Mouse (Mus musculus) forebrain, embryonic 11.5 days (tissue): ENCODE results near the gene Clic1. TPM values are rescaled to one million over a fixed set of nuclear protein-coding genes. Genes with fewer than 3 reads are reported as not detected.

ENCODE experiments used
- ATAC-seq: fragments of 200-750 bp; cut with Nextera tagmentation; replicated peaks from 2 replicates; pipeline ENCODE4 v1.8.0; 2017; ENCODE audit warnings: moderate TSS enrichment; ENCODE audit not compliant: low FRiP score
- DNase-seq: peaks from one replicate; pipeline ENCODE4 v3.0.0-alpha.2; 2017; ENCODE audit warnings: low spot score
- H3K27ac ChIP-seq: fragments of 300-500 bp; sonication (generic); 2 replicates; pipeline ENCODE4 v1.5.1; 2014; ENCODE audit warnings: low read depth, low read length
- H3K27me3 ChIP-seq: fragments of 300-500 bp; sonication (generic); 2 replicates; pipeline ENCODE4 v1.6.1; 2014; ENCODE audit warnings: mild to moderate bottlenecking, low read length, mixed read lengths; ENCODE audit not compliant: control insufficient read depth, insufficient read depth
- H3K36me3 ChIP-seq: fragments of 300-500 bp; sonication (generic); 2 replicates; pipeline ENCODE4 v1.6.1; 2014; ENCODE audit warnings: mild to moderate bottlenecking, low read length, moderate library complexity, mixed read lengths; ENCODE audit not compliant: control insufficient read depth, insufficient read depth
- H3K4me1 ChIP-seq: fragments of 300-500 bp; sonication (generic); replicated peaks from 2 replicates; pipeline ENCODE4 v1.6.1; 2014; ENCODE audit warnings: low read length, mixed read lengths; ENCODE audit not compliant: control insufficient read depth, insufficient read depth
- H3K4me2 ChIP-seq: fragments of 300-500 bp; sonication (generic); 2 replicates; pipeline ENCODE4 v1.6.1; 2014; ENCODE audit warnings: low read depth, mild to moderate bottlenecking, low read length, moderate library complexity, mixed read lengths; ENCODE audit not compliant: severe bottlenecking
- H3K4me3 ChIP-seq: fragments of 300-500 bp; sonication (generic); 2 replicates; pipeline ENCODE4 v1.5.1; 2014; ENCODE audit warnings: low read depth, low read length
- H3K9ac ChIP-seq: fragments of 300-500 bp; sonication (generic); 2 replicates; pipeline ENCODE4 v1.6.1; 2014; ENCODE audit warnings: low read length
- H3K9me3 ChIP-seq: fragments of 300-500 bp; sonication (generic); 2 replicates; pipeline ENCODE4 v1.6.1; 2016; ENCODE audit warnings: low read length, mixed read lengths; ENCODE audit not compliant: control insufficient read depth
- WGBS: fragments of 180-500 bp; shearing (Covaris S2); extraction: QIAGEN DNeasy Blood & Tissue Kit; methylation state at CpG from one replicate; pipeline ENCODE4 v1.1.7; 2014; 5-methylcytosine and 5-hydroxymethylcytosine counted together
- polyA plus RNA-seq: library from polyadenylated mRNA; unstranded; fragments of >200 nt; fragmentation: Nextera tagmentation; extraction: Ambion mirVana; gene quantifications from 2 replicates; pipeline ENCODE4 v1.2.1, GENCODE M21; 2014

The Clic1 gene
- polyA plus RNA-seq, 1 experiment from 2014 or later, result 67.7 TPM

DNA sequence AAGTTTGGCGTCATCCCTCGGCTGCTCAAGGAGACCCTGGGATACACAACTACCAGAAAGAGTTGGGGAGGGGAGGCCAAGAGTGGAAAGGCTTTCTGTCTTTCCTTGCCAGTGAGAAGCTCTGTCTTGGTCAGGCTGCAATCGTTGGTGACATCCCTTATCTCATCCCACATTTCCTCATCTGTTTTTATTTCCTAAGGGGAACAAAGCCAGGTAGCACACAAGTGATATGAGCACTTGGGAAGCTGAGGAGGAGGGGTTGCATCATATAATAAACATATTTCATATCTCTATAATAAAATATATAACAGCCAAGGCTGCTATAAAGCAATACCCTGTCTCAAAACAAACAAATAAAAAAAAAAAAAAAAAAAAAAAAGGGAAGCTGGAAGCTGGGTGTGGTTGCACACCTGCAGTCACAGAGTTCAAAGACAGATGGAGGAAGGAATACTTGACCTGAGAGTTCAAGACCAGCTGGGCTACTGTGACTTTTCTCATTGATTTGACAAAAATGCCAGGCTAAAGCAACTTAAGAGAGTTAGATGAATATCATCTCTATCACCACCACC lies 34.2 kb downstream of the Clic1 start:
- ATAC-seq (no peak), DNase-seq (no peak)
- no peaks in the 10 kb centered on the region for H3K36me3 ChIP-seq
- 90% methylated on average over 3 of the region's 3 CpGs for WGBS
- no peaks in the 10 kb centered on the region for H3K4me1 ChIP-seq
- no peak overlapping the region for H3K4me3 ChIP-seq
- no peaks in the 10 kb centered on the region for H3K9me3 ChIP-seq
- no peaks in the 10 kb centered on the region for H3K27me3 ChIP-seq
- no peak overlapping the region for H3K27ac ChIP-seq
- H3K4me2 ChIP-seq, result no peak overlapping the region
- no peak overlapping the region for H3K9ac ChIP-seq

- Histone ChIP-seq H3K9me3 (no peaks in the 10 kb centered on the region), H3K4me1 (peaks cover 5% of the 10 kb centered on the region; the same call in 1 of the 2 replicates), H3K27ac (no peak within 1 kb of the TSS), H3K36me3 (no peaks in the 10 kb centered on the region), H3K4me2 (no peak within 1 kb of the TSS), H3K27me3 (no peaks in the 10 kb centered on the region), H3K9ac (no peak within 1 kb of the TSS), H3K4me3 (no peak within 1 kb of the TSS)
- ATAC-seq (no peak), DNase-seq (no peak)
- WGBS, result 81% methylated on average over 7 of the region's 7 CpGs
Measured at GRCm38 (mm10) chr17:35085208-35085865, 35.6 kb downstream of the Clic1 start, which contains the start of gene Ly6g6f. Ly6g6f (minus strand) TSS chr17:35085610.

DNA sequence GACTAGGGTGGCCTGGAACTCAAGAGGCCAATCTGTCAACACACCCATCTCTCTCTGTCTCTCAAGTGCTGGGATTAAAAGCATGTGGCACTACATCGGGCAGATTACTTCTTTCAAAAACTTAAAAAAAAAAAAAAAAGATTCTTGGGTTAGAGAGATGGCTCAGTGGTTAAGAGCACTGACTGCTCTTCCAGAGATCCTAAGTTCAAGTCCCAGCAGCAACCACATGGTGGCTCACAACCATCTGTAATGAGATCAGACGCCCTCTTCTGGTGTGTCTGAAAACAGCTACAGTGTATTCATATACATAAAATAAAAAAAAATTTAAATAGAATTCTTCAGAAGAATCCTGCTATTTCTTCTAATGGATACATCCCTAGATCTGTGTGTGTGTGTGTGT lies 38.4 kb downstream of the Clic1 start:
- H3K4me1 ChIP-seq, result peaks cover 6% of the 10 kb centered on the region; the same call in 1 of the 2 replicates
- no peak for ATAC-seq
- DNase-seq, result no peak
- 48% methylated on average over 2 of the region's 2 CpGs for WGBS
- H3K4me2 ChIP-seq, result no peak overlapping the region
- no peak overlapping the region for H3K4me3 ChIP-seq
- H3K9ac ChIP-seq, result no peak overlapping the region
- H3K27me3 ChIP-seq, result no peaks in the 10 kb centered on the region
- H3K9me3 ChIP-seq, result no peaks in the 10 kb centered on the region
- no peak overlapping the region for H3K27ac ChIP-seq
- no peaks in the 10 kb centered on the region; the same call in 1 of the 2 replicates for H3K36me3 ChIP-seq

DNA sequence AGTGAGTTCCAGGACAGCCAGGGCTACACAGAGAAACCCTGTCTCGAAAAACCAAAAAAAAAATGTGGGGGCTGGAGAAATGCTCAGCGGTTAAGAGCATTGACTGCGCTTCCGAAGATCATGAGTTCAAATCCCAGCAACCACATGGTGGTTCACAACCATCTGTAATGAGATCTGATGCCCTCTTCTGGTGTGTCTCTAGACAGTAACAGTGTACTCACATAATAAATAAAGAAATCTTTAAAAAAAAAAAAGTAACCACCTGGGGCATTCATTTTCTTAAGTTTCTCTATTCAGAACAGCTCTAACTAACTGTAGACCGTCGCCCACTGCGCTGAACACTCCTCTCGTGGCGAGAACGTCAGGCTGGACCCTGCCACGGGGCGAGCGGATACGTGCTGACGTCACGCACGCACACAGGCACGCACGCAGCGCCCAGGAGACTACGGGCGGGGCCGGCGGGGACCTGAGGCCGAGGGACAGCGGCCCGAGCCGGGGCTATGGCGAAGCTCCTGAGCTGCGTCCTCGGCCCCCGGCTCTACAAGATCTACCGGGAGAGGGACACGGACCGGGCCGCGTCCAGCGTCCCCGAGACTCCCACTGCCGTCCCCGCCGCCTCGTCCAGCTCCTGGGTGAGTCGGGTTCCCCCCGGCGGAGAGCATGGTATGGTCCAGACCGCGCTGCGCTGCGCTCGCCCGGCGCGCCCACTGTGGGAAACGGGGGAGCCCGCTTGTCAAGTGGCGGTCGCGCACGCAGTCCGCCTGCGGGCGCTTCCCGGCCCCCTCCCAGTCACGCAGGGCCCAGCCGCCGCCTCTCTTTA lies 39.3 kb downstream of the Clic1 start, which contains the start of gene Abhd16a:
Gene Abhd16a, plus strand, starts transcription at position 439 of the 820 bp plus-strand sequence.
- Histone ChIP-seq H3K4me1 (peaks cover 6% of the 10 kb centered on the region; the same call in 1 of the 2 replicates), H3K36me3 (no peaks in the 10 kb centered on the region; the same call in 1 of the 2 replicates), H3K27me3 (no peaks in the 10 kb centered on the region), H3K27ac (peak within 1 kb of the TSS; percentile 93), H3K4me2 (peak within 1 kb of the TSS; percentile 67), H3K9me3 (no peaks in the 10 kb centered on the region), H3K9ac (peak within 1 kb of the TSS; percentile 90), H3K4me3 (peak within 1 kb of the TSS; percentile 60)
- WGBS, result 3% methylated on average over 63 of the region's 67 CpGs
- DNase-seq (peak; percentile 96), ATAC-seq (peak; percentile 98)

- Histone ChIP-seq H3K4me2 (peak overlapping the region; percentile 67), H3K27me3 (no peaks in the 10 kb centered on the region), H3K9me3 (no peaks in the 10 kb centered on the region), H3K4me1 (peaks cover 6% of the 10 kb centered on the region; the same call in 1 of the 2 replicates), H3K4me3 (peak overlapping the region; percentile 60), H3K27ac (no peak overlapping the region), H3K9ac (peak overlapping the region; percentile 90), H3K36me3 (no peaks in the 10 kb centered on the region; the same call in 1 of the 2 replicates)
- ATAC-seq, result no peak
- no peak for DNase-seq
- WGBS, result 80% methylated on average over 8 of the region's 8 CpGs
Measured at GRCm38 (mm10) chr17:35090166-35090932, 40.6 kb downstream of the Clic1 start.

- H3K27me3 ChIP-seq, result no peaks in the 10 kb centered on the region
- H3K36me3 ChIP-seq, result no peaks in the 10 kb centered on the region; the same call in 1 of the 2 replicates
- H3K4me2 ChIP-seq, result no peak overlapping the region
- no peaks in the 10 kb centered on the region for H3K9me3 ChIP-seq
- WGBS, result 90% methylated on average over 14 of the region's 14 CpGs
- H3K9ac ChIP-seq, result no peak overlapping the region
- no peak for ATAC-seq
- H3K27ac ChIP-seq, result no peak overlapping the region
- H3K4me3 ChIP-seq, result no peak overlapping the region
- DNase-seq, result no peak
- peaks cover 6% of the 10 kb centered on the region; the same call in 1 of the 2 replicates for H3K4me1 ChIP-seq
Measured at GRCm38 (mm10) chr17:35092403-35093198, 42.8 kb downstream of the Clic1 start.

- Histone ChIP-seq H3K27me3 (no peaks in the 10 kb centered on the region), H3K9ac (no peak overlapping the region), H3K4me1 (peaks cover 6% of the 10 kb centered on the region; the same call in 1 of the 2 replicates), H3K9me3 (no peaks in the 10 kb centered on the region), H3K27ac (no peak overlapping the region), H3K36me3 (no peaks in the 10 kb centered on the region; the same call in 1 of the 2 replicates), H3K4me3 (no peak overlapping the region), H3K4me2 (no peak overlapping the region)
- 91% methylated on average over 15 of the region's 15 CpGs for WGBS
- DNase-seq (no peak), ATAC-seq (no peak)
Measured at GRCm38 (mm10) chr17:35094475-35095365, 45.0 kb downstream of the Clic1 start.
